Mouse (Mus musculus): ENCODE results near the gene Dab2ip.

Gene Dab2ip

DNA sequence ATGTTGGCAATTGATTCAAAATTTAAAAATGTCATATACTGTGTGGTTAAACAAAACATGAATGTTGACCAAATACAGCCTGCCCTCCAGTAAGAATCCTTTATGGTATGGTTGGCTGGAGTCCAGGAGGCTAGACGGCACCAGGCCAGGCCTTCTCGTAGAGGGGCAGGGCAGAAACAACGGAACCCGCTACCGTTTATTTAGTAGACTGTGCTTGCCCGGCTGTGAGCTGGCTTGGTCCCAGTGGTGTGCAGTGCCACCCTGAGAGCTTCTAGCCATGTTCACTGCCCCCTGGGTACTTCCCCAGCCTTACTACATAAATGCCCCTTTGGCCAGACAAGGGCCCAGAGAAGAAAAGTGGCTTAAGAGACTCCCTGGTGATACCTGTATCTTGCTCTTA lies 122.8 kb downstream of the Dab2ip start:
- no peak for DNase-seq (ENCODE audit: low read depth, low spot score)

DNA sequence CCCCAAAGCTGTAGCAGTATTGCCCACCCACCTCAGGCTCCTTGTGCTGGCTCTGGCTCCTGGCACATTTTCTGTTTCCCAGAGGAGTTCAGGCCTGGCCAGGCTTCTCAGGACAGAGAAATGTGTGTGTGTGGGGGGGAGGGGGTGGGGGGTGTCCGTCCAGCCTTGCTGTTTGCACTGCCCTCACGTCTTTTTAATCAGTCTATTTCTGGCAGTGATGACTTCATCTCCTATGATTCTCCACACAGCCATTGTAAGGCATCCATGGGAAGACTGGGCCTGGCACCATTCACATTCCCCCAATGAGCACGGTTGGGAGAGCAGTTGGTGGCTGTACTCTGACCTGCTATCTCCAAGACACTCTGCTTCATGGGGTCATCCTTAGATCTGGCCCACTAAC lies 125.9 kb downstream of the Dab2ip start:
- DNase-seq (ENCODE audit: low read depth, low spot score) = no peak

GRCm38 (mm10) chr2:35684735-35685312 lies 126.8 kb downstream of the Dab2ip start:
- DNase-seq (ENCODE audit: low read depth, low spot score) = no peak

DNA sequence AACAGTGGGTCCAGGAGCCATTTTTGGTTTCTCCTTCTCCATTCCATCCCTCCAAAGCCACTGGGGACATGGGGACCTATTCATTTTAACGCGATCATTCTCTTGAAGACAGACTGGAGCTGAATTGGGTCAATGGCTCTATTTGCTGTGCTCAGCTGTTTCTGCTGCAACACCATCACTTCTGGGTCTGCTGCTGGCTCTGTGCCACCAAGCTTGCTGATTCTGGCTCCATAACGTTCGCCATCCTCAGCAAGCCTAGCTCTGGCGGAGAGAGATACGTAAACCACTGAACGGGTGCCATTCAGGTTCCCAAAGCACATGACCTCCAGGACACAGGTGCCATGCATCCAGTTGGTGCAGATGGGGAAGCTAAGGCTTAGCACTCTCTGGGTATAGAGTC lies 128.0 kb downstream of the Dab2ip start:
- DNase-seq (ENCODE audit: low read depth, low spot score) = no peak

GRCm38 (mm10) chr2:35687557-35688070 lies 129.5 kb downstream of the Dab2ip start:
- no peak for DNase-seq (ENCODE audit: low read depth, low spot score)

- DNase-seq (ENCODE audit: low read depth, low spot score) = no peak
These were observed 130.1 kb downstream of the Dab2ip start for GRCm38 (mm10) chr2:35688121-35688520.

- no peak for DNase-seq (ENCODE audit: low read depth, low spot score)
These were observed 130.5 kb downstream of the Dab2ip start for GRCm38 (mm10) chr2:35688581-35688980.

GRCm38 (mm10) chr2:35689881-35690280 lies 131.8 kb downstream of the Dab2ip start:
- DNase-seq (ENCODE audit: low read depth, low spot score) = no peak

GRCm38 (mm10) chr2:35691257-35692049 lies 133.4 kb downstream of the Dab2ip start:
- DNase-seq (ENCODE audit: low read depth, low spot score) = peak; percentile 62

- DNase-seq (ENCODE audit: low read depth, low spot score) = no peak
These were observed 134.3 kb downstream of the Dab2ip start for GRCm38 (mm10) chr2:35692272-35692900.

- no peak for DNase-seq (ENCODE audit: low read depth, low spot score)
These were observed 135.0 kb downstream of the Dab2ip start for GRCm38 (mm10) chr2:35693037-35693436.

GRCm38 (mm10) chr2:35694111-35694510 lies 136.0 kb downstream of the Dab2ip start:
- DNase-seq (ENCODE audit: low read depth, low spot score) = no peak

DNA sequence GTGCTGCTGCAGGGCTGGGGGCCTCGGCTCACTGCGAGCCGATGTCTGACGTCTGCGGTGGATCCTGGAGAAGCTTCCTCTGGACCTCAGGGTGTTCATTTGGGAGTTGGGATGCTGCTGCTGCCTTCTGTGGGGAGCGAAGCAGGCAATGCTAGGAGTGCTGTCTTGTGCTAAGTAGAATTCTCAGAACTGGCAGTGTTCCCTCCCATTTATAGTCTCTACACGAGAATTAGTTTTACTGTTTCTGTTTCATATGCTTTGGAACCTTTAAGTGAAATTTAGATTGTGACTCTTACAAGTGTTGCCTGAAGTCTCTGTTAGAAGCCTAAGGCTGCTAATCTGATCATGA lies 138.1 kb downstream of the Dab2ip start:
- no peak for DNase-seq (ENCODE audit: low read depth, low spot score)

- DNase-seq (ENCODE audit: low read depth, low spot score) = no peak
These were observed 138.7 kb downstream of the Dab2ip start for GRCm38 (mm10) chr2:35696542-35697391.

DNA sequence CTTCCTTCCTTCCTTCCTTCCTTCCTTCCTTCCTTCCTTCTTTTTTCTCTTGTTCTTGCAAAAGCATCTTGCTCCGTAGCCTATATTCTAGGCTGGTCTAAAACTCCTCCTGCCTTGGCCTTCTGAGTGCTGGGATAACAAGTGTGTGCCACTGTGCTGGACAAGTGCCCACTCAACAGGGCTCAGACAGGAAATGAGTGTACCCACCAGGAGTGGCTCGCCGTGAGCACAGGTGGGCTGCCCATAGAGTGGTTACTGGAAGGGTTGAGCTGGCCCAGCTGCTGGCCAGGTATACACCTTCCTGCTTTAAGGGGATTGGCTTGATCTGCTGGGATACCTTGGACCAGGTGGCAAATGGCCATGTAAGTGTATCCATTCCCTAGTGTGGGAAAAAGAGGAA lies 139.7 kb downstream of the Dab2ip start:
- no peak for DNase-seq (ENCODE audit: low read depth, low spot score)

GRCm38 (mm10) chr2:35700966-35701365 lies 142.9 kb downstream of the Dab2ip start:
- no peak for DNase-seq (ENCODE audit: low read depth, low spot score)

- DNase-seq (ENCODE audit: low read depth, low spot score) = no peak
These were observed 143.9 kb downstream of the Dab2ip start for GRCm38 (mm10) chr2:35702001-35702400.

DNA sequence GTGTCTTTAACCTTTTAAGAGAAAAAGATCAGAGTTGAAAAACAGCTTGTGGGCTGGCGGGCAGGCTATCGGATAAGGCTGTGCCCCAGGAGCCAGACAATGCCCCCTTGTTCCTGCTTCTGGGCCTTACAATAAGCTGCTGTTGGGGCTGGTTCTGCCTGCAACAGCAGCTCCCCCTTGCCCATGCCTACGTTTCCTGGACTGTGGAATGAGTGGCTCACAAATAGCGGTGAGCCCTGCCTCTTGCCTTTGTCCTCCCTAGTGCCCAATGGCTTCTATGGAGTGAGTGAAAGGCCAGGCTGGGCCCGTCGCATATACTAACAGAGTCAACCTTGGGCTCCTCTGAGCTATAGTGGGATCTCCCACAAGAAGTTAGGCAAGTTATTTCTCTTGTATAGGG lies 144.5 kb downstream of the Dab2ip start:
- DNase-seq (ENCODE audit: low read depth, low spot score) = peak; percentile 55

- DNase-seq (ENCODE audit: low read depth, low spot score) = no peak
These were observed 145.2 kb downstream of the Dab2ip start for GRCm38 (mm10) chr2:35703241-35703640.

- no peak for DNase-seq (ENCODE audit: low read depth, low spot score)
These were observed 154.5 kb downstream of the Dab2ip start for GRCm38 (mm10) chr2:35712611-35713010.

GRCm38 (mm10) chr2:35713460-35713859 lies 155.4 kb downstream of the Dab2ip start:
- DNase-seq (ENCODE audit: low read depth, low spot score) = no peak

DNA sequence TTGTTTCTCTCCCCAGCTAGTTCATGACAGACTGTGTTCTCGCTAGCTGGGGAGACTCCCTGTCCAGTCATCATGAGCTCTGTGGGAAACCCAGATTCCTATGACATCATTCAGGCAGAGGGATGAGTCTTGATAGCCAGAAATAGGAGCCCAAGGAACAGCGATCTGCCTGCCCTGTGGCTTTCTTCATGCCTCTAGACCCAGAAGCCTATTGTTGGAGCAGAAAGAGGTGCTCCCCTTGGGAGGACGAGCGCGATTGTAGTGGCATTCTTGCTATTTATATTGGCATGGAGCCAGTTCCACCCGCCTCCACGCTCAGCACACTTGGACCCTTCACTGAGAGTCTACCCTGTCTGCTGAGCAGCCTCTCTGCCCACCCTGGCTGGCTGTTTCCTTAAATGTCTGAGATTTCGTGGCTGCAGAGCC lies 156.7 kb downstream of the Dab2ip start:
- no peak for DNase-seq (ENCODE audit: low read depth, low spot score)

All from mesoderm, embryonic 11.5 days (tissue).